Mouse (Mus musculus) colon, adult 2 months (tissue): ENCODE results near the gene Fam221a. TPM values are rescaled to one million over a fixed set of nuclear protein-coding genes. Genes with fewer than 3 reads are reported as not detected.

Experiments
- polyA plus RNA-seq: library from polyadenylated mRNA; depleted of rRNA; stranded (reverse); fragments of >200 nt; gene quantifications from 2 replicates; pipeline ENCODE4 v1.2.3, GENCODE M21; 2012; rRNA removed

Gene Fam221a
- 3.9 and 5.0 TPM in 2 replicates for polyA plus RNA-seq

DNA sequence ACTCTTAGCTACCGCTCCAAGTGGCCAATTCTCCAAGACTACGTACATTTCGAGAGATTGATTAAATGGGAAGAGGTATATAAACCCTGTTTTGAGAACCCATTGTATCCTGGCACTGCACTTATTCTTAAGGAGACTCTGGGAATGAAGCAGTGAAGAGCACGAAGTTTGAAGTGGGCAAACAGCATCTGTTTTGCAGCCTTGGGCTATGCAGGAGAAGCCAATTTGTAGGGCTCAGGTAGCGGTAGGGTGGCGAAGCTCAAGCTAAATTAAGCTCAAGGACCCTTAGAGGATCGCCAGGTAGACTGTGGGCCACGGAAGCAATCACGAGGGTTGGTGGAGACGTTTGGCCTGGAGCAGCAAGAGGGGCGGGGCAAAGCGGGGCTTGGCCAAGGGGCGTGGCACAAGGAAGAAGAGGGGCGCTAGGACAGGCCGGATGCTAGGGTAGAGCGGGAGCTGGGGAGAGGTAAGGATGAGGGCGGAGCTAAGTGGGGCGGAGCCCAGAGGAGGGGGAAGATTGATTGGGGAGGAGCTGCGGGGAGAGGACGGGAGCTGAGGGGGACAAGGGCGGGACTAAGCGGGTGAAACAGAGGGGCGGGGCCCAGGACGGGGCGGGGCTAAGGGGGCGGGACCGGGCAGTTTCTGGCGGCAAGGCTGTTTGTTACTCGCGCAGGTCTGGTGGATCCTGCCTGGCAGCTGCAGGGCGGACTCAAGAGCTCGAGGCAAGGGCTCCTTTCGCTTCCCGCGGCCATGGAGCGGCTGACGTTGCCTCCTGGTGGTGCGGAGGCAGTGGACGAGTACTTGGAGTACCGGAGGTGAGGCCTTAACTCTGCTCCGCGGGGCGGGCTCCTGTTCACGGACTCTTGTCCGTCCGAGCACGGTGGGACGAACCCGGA lies at the start of gene Fam221a:
TSS of gene Fam221a (plus strand) at position 581 of the 896 bp plus-strand sequence.

DNA sequence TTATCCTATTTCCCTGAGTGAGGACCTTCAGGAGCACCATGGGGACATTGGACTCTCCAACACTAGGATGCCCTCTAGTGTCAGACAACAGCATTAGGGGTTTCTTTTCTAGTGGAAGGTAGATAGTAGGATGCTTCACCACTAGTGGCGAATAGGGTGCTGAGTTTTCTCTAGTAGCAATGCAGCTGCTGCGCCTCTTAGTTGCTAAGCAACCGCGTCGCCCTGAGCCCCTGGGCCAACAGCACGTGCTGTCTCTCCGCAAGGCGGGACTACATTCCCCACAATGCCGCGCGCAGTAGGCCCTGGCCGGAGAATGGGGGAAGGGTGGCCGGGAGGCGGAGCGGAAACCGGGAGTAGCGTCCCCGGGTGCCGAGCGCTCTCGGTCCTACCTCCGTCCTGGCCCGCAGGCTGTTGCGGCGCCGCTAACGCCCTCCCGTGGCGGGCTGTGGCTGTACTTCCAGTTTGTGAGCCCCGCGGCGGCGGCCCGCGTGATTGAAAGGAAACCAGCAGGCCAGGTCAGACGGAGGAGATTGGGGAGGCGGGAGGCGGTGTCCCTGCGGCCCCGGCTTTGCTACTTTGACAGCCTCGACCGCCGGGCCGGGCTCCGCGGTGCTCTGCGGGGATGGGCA lies 48.5 kb upstream of the Fam221a start, which contains the start of gene Ccdc126:
TSS of gene Ccdc126 (plus strand) at position 309 of the 629 bp plus-strand sequence.

DNA sequence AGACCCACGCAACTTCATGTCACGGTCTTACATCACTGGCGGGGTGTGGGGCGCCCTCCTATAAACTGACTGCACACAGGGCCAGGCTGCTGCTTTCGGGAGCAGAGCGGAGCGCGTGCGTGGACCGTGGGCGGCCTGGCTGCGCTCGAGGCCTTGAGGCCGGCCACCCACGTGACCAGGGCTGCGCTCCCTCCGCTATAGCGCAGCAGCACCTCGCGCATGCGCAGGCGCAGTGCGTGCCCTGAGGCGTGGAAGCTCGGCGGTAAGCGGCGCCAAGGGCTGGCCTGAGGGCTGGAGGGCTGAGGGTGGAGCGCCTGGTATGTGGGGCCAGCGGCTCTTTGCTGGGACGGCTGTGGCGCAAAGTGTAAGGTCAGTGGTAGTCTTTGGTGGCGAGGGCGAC lies 27.8 kb downstream of the Fam221a start, which contains the start of gene Stk31:
TSS of gene Stk31 (plus strand) at position 289 of the 400 bp plus-strand sequence.

Other genes with a start within 250 kb of the Fam221a start
- gene Igf2bp3, start 152.8 kb upstream of the Fam221a start, polyA plus RNA-seq = 0.02 TPM in 1 of 2 replicates, not detected in the other
- gene Tra2a, start 103.7 kb upstream of the Fam221a start, polyA plus RNA-seq = 17.7 and 21.9 TPM in 2 replicates
- 1.4 and 1.5 TPM in 2 replicates for gene Ccdc126, start 48.5 kb upstream of the Fam221a start, polyA plus RNA-seq
- gene Stk31, start 27.9 kb downstream of the Fam221a start, polyA plus RNA-seq = not detected in 2 replicates